Mouse (Mus musculus) kidney, embryonic 16.5 days (tissue): ENCODE results near the gene Setd6. TPM values are rescaled to one million over a fixed set of nuclear protein-coding genes. Genes with fewer than 3 reads are reported as not detected.

Source experiments
- ATAC-seq: fragments of 200-750 bp; cut with Nextera tagmentation; 2 replicates; pipeline ENCODE4 v1.8.0; 2017; ENCODE audit warnings: moderate TSS enrichment; ENCODE audit not compliant: low FRiP score, low TSS enrichment
- H3K27ac ChIP-seq: fragments of 300-500 bp; sonication (generic); 2 replicates; pipeline ENCODE4 v1.5.1; 2014; ENCODE audit warnings: low read length
- H3K27me3 ChIP-seq: fragments of 300-500 bp; sonication (generic); 2 replicates; pipeline ENCODE4 v1.6.1; 2014; ENCODE audit warnings: low read length, control low read depth, mixed read lengths; ENCODE audit not compliant: insufficient read depth
- H3K36me3 ChIP-seq: fragments of 300-500 bp; sonication (generic); 2 replicates; pipeline ENCODE4 v1.6.1; 2014; ENCODE audit warnings: low read length, control low read depth, mixed read lengths; ENCODE audit not compliant: insufficient read depth
- H3K4me1 ChIP-seq: fragments of 300-500 bp; sonication (generic); 2 replicates; pipeline ENCODE4 v1.6.1; 2014; ENCODE audit warnings: low read length, control low read depth, mixed read lengths; ENCODE audit not compliant: insufficient read depth
- H3K4me2 ChIP-seq: fragments of 300-500 bp; sonication (generic); replicated peaks from 2 replicates; pipeline ENCODE4 v1.6.1; 2014; ENCODE audit warnings: low read depth, low read length
- H3K4me3 ChIP-seq: fragments of 300-500 bp; sonication (generic); 2 replicates; pipeline ENCODE4 v1.5.1; 2014; ENCODE audit warnings: mild to moderate bottlenecking, low read length
- H3K9ac ChIP-seq: fragments of 300-500 bp; sonication (generic); replicated peaks from 2 replicates; pipeline ENCODE4 v1.6.1; 2014; ENCODE audit warnings: low read length
- H3K9me3 ChIP-seq: fragments of 300-500 bp; sonication (generic); 2 replicates; pipeline ENCODE4 v1.6.1; 2016; ENCODE audit warnings: low read length, control low read depth
- WGBS: fragments of 180-500 bp; shearing (Covaris S2); extraction: QIAGEN DNeasy Blood & Tissue Kit; methylation state at CpG from one replicate; pipeline ENCODE4 v1.1.7; 2014; 5-methylcytosine and 5-hydroxymethylcytosine counted together
- polyA plus RNA-seq: library from polyadenylated mRNA; unstranded; fragments of >200 nt; fragmentation: Nextera tagmentation; extraction: Ambion mirVana; gene quantifications from 2 replicates; pipeline ENCODE4 v1.2.1, GENCODE M21; 2015

Gene Setd6
- polyA plus RNA-seq, 1 experiment from 2014 or later: 21.3 TPM

DNA sequence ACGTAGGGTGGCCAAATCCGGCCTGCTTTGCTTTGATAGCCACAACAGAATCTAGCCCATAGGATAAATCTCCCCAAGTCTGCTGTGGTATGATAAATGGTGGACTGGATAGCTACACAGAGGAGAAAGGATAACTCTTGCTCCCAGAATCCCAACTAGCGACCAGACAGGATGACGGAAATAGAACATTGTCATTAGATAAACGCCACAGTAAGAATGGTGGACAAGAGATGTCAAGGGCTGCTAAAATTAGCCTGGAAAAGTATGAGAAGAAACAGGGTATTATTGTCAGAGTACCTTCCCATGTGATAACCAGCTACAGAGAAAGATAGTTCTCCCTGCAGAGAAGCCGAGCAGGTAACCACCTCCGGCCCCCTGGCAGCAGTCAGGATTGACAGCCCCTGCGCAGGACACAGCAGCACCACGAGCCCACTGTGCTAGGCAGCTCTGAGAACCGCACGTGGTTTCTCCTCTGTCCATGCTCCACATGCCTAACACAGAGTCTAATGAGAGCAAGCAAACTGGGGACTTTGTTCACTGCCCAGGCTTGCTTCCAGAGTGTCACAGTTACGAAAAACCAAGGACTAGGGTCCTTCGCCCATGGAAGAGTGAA lies 24.6 kb upstream of the Setd6 start:
- H3K9me3 ChIP-seq: no peaks in the 10 kb centered on the region
- 83% methylated on average over 13 of the region's 13 CpGs for WGBS
- H3K4me2 ChIP-seq: no peak overlapping the region
- no peak overlapping the region for H3K4me3 ChIP-seq
- H3K36me3 ChIP-seq: no peaks in the 10 kb centered on the region
- H3K27me3 ChIP-seq: peaks cover 18% of the 10 kb centered on the region
- no peak overlapping the region for H3K9ac ChIP-seq
- no peak for ATAC-seq
- no peak overlapping the region for H3K27ac ChIP-seq
- H3K4me1 ChIP-seq: no peaks in the 10 kb centered on the region

DNA sequence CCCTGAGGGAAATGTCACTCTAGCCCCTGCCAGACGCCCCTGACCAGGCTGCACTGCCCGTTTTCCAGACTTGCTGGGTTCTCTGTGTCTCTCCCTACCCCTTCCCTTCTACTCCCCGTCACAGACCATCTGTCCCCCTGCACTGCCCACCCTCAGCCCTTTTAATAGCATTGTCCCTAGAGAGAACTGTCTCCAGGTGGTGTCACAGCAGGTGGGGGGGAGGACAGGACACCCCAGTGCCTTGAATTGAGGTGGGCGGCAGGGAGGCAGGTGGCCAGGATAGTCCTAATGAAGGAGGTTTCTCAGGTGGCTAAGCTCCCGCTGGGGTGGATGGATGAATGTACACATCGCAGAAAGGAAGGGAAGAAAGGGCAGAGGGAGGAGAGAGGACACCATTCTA lies 21.1 kb upstream of the Setd6 start:
- Histone ChIP-seq H3K36me3 (no peaks in the 10 kb centered on the region), H3K4me2 (no peak overlapping the region), H3K4me3 (no peak overlapping the region), H3K27ac (no peak overlapping the region), H3K4me1 (no peaks in the 10 kb centered on the region), H3K9me3 (no peaks in the 10 kb centered on the region), H3K9ac (no peak overlapping the region; the same call in 1 of the 2 replicates), H3K27me3 (peaks cover 27% of the 10 kb centered on the region)
- no peak for ATAC-seq
- whole genome bisulfite sequencing: 21% methylated on average over 6 of the region's 6 CpGs

DNA sequence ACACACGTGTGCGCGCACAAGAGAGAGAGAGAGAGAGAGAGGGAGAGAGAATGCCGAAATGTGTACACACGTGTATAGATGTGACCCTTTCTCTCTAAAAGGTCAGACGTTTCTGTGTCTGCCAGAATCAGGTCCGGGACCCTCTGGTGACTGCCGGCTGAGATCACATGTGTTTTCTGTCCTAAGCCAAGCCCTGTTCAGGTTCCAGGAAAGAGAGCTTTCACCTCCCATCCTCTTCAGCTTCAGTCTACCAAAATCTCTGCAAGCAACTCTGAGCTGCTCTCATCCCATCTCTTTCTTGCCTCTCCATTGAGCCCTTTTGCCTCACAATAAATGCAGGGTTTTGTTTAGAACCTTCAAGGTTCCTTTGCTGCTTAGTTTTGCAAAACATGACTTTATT lies 19.0 kb upstream of the Setd6 start:
- Histone ChIP-seq H3K4me2 (no peak overlapping the region), H3K9ac (no peak overlapping the region)
- WGBS: 66% methylated on average over 8 of the region's 8 CpGs

GRCm38 (mm10) chr8:95697128-95697527 lies 18.6 kb upstream of the Setd6 start:
- ATAC-seq: peak; percentile 64
- H3K9me3 ChIP-seq: no peaks in the 10 kb centered on the region
- H3K36me3 ChIP-seq: no peaks in the 10 kb centered on the region
- peaks cover 31% of the 10 kb centered on the region for H3K27me3 ChIP-seq
- WGBS: under 1% methylated on average over 11 of the region's 11 CpGs
- no peak overlapping the region for H3K9ac ChIP-seq
- H3K27ac ChIP-seq: no peak overlapping the region
- H3K4me2 ChIP-seq: 0 out of 2 replicates have a peak overlapping the region, but pooled peaks have one; percentile 11
- no peak overlapping the region for H3K4me3 ChIP-seq
- no peaks in the 10 kb centered on the region for H3K4me1 ChIP-seq

More for the DNA sequence above, 19.0 kb upstream of the Setd6 start:
- ATAC-seq: no peak
- H3K27me3 ChIP-seq: peaks cover 31% of the 10 kb centered on the region
- H3K27ac ChIP-seq: no peak overlapping the region
- H3K4me1 ChIP-seq: no peaks in the 10 kb centered on the region
- H3K4me3 ChIP-seq: no peak overlapping the region
- no peaks in the 10 kb centered on the region for H3K9me3 ChIP-seq
- H3K36me3 ChIP-seq: no peaks in the 10 kb centered on the region

DNA sequence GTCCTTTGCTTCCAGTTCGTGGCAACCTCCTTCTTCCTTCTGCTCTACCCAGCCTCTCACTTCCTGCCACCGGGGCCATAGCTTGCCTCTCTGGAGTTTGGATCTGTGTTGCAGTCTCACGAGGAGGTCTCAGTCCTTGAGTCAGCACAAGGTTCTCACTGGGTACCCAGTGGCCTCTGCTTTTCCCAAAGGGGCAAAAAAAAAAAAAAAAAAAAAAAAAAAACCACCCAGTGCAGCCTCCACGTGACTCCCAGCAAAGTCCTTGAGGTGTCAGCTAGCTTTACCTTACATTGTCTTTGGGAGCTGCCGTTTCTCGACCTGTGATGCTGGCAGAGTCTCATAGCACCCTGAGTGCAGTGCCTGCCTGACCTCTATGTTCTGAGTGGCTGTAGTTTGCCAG lies 17.5 kb upstream of the Setd6 start:
- Histone ChIP-seq H3K9ac (no peak overlapping the region), H3K27me3 (peaks cover 31% of the 10 kb centered on the region), H3K4me3 (no peak overlapping the region), H3K9me3 (no peaks in the 10 kb centered on the region), H3K4me1 (0 out of 2 replicates have a peak, but pooled peaks cover under 1% of the 10 kb centered on the region), H3K4me2 (no peak overlapping the region), H3K36me3 (no peaks in the 10 kb centered on the region), H3K27ac (no peak overlapping the region)
- WGBS: 35% methylated on average over 6 of the region's 6 CpGs
- ATAC-seq: no peak

DNA sequence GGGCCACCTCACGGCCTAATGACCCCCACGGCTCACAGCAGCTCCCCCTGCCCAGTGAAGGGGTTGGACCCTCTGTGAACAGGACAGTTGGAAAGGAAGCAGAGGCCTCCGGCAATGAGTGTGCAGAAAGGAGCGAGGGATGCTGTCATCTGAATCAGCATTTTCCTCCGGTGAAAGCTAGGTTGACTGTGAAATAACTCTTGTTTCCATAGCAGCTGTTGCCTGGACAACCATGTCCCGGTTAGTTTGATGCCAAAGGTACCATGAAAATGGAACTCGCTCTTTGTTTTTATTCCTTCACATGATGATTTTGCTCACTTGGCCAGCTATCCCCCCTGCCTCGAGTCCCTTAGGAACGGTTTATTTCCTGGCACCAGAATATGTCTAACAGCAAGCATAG lies 15.4 kb upstream of the Setd6 start:
- peaks cover 11% of the 10 kb centered on the region; the same call in 1 of the 2 replicates for H3K4me1 ChIP-seq
- no peak overlapping the region for H3K9ac ChIP-seq
- no peaks in the 10 kb centered on the region for H3K36me3 ChIP-seq
- H3K27me3 ChIP-seq: peaks cover 17% of the 10 kb centered on the region
- WGBS: 67% methylated on average over 9 of the region's 9 CpGs
- no peak for ATAC-seq
- no peaks in the 10 kb centered on the region for H3K9me3 ChIP-seq
- H3K27ac ChIP-seq: no peak overlapping the region
- no peak overlapping the region for H3K4me2 ChIP-seq
- no peak overlapping the region for H3K4me3 ChIP-seq

GRCm38 (mm10) chr8:95701809-95702208 lies 13.9 kb upstream of the Setd6 start:
- ATAC-seq: no peak
- H3K4me3 ChIP-seq: no peak overlapping the region
- no peak overlapping the region for H3K4me2 ChIP-seq
- no peak overlapping the region for H3K9ac ChIP-seq
- no peaks in the 10 kb centered on the region for H3K9me3 ChIP-seq
- peaks cover 11% of the 10 kb centered on the region; the same call in 1 of the 2 replicates for H3K4me1 ChIP-seq
- no peaks in the 10 kb centered on the region for H3K36me3 ChIP-seq
- H3K27ac ChIP-seq: no peak overlapping the region
- 74% methylated on average over 4 of the region's 4 CpGs for WGBS
- peaks cover 13% of the 10 kb centered on the region for H3K27me3 ChIP-seq

DNA sequence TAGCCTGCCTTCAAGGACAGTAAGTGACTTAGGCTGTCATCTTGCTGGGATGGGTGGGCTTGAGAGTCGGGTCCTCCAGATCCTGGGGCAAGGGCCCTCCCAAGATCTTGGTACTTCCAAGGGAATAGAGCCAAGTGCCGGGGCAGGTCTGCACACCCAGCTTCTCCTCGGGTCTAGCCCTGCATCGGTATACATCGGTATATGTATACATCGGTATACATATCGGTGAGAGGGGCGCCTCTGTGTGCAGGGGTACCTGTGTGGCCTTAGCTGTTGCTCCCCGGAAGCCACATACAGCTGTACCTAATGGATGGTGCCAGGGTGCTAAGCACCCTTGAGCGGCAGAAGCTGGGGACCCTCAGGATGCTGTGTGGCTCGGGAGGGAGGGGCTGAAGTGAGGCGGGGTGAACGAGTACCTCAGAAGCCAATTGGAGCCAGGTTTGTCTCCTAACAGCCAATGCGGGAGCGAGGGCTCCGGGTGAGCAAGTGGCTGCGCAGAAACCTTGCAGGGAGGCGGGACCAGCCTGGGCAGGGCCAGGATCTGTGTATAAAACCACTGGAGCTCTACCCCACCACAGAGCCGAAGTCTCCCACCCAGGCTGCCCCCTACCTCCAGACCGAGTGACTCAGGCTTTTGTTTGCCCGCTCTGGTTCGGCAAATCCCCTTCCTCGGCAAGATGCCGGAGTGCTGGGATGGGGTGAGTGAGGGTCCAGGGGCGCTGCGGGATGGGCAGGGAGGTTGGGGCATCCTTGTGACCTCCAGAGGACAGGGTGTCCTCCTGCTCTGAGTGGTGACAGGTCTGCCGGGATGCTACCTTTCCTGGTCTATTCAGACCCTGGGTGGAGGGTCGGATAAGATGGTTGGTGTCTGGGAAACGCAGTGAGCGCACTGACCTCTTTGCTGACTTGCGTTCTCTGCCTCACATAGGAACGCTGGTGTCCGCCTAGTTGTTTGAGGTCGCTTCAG lies 12.9 kb upstream of the Setd6 start:
- H3K4me3 ChIP-seq: peak overlapping the region; percentile 55
- no peaks in the 10 kb centered on the region for H3K36me3 ChIP-seq
- 3% methylated on average over 34 of the region's 34 CpGs for WGBS

GRCm38 (mm10) chr8:95703461-95704260 lies 12.0 kb upstream of the Setd6 start:
- peak; percentile 26 for ATAC-seq
- Histone ChIP-seq H3K27ac (no peak overlapping the region), H3K27me3 (peaks cover 4% of the 10 kb centered on the region; the same call in 1 of the 2 replicates), H3K9ac (peak overlapping the region; percentile 64), H3K4me1 (peaks cover 11% of the 10 kb centered on the region; the same call in 1 of the 2 replicates), H3K36me3 (no peaks in the 10 kb centered on the region), H3K4me3 (peak overlapping the region; percentile 55), H3K4me2 (peak overlapping the region; percentile 73), H3K9me3 (no peaks in the 10 kb centered on the region)
- WGBS: 3% methylated on average over 15 of the region's 15 CpGs

More for the DNA sequence above, 12.9 kb upstream of the Setd6 start:
- H3K4me2 ChIP-seq: peak overlapping the region; percentile 73
- no peak overlapping the region for H3K27ac ChIP-seq
- H3K9ac ChIP-seq: peak overlapping the region; percentile 64
- H3K4me1 ChIP-seq: peaks cover 11% of the 10 kb centered on the region; the same call in 1 of the 2 replicates
- peaks cover 8% of the 10 kb centered on the region for H3K27me3 ChIP-seq
- H3K9me3 ChIP-seq: no peaks in the 10 kb centered on the region
- ATAC-seq: peak; percentile 95
